Mouse (Mus musculus): ENCODE results near the gene Zbtb16. TPM values are rescaled to one million over a fixed set of nuclear protein-coding genes. Genes with fewer than 3 reads are reported as not detected.
A peak's percentile ranks its signal among the peaks of the same experiment; 100 is the strongest.

Gene Zbtb16
- polyA plus RNA-seq, 1 experiment = not detected

DNA sequence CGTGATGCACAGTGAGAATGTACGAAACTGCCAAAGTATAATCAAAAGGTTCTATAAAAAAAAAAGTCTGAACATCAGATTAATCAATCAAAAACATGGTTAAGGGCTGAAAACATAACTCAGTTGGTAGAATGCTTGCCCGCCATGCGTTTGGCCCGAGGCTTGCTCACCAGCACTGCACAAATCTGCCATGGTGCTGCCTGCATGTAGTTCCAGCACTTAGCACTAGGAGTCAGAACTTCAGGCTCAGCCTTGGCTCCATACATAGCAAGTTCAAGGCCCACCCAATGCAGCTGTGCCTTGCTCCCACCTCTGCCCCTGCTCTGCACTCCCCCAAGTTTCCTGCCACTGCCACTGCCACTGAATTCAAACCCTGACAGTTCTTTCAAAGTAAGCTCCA is 230.3 kb downstream of the Zbtb16 start:
- Histone ChIP-seq H3K27me3 (ENCODE audit: control insufficient read depth, insufficient read depth, insufficient read length) (no peaks in the 10 kb centered on the region), H3K4me3 (no peak overlapping the region), H3K79me2 (ENCODE audit: control insufficient read depth, insufficient read depth) (no peaks in the 10 kb centered on the region), H3K36me3 (ENCODE audit: control insufficient read depth, insufficient read depth) (no peaks in the 10 kb centered on the region), H3ac (ENCODE audit: control insufficient read depth, insufficient read length) (no peak overlapping the region), H3K4me2 (ENCODE audit: low read depth) (no peak overlapping the region)
- TF ChIP-seq USF1 (IDR thresholded peaks at IDR 0.05; ENCODE audit: low read depth) = no peak
- no peak for TF ChIP-seq E2F4 (IDR thresholded peaks at IDR 0.05; ENCODE audit: insufficient read depth)
- TF ChIP-seq CEBPB (IDR thresholded peaks at IDR 0.05; ENCODE audit: insufficient read depth, poor library complexity, severe bottlenecking) = no peak
- no peak for TF ChIP-seq POLR2A (IDR thresholded peaks at IDR 0.05; ENCODE audit: insufficient read length, low read depth)
- no peak for TF ChIP-seq MYOG (IDR thresholded peaks at IDR 0.05; ENCODE audit: control insufficient read depth in 1 of 3, insufficient read depth in 1 of 3, insufficient read length in 2 of 3, low read depth in 2 of 3)
- TF ChIP-seq MAX (IDR thresholded peaks at IDR 0.05; ENCODE audit: low read depth) = no peak
- no peak for TF ChIP-seq MYOD1 (IDR thresholded peaks at IDR 0.05; ENCODE audit: control insufficient read depth in 1 of 3, insufficient read length in 2 of 3, low read depth in 2 of 3)
- TF ChIP-seq SRF (IDR thresholded peaks at IDR 0.05; ENCODE audit: control insufficient read depth, insufficient read length, low read depth) = no peak
- no peak for TF ChIP-seq TCF12 (IDR thresholded peaks at IDR 0.05; ENCODE audit: insufficient read depth, poor library complexity, severe bottlenecking)
- TF ChIP-seq REST (IDR thresholded peaks at IDR 0.05; ENCODE audit: insufficient read depth, insufficient read length) = no peak
- TF ChIP-seq POLR2AphosphoS2 (IDR thresholded peaks at IDR 0.05; ENCODE audit: insufficient read length, low read depth) = no peak
- no peak for TF ChIP-seq TCF3 (IDR thresholded peaks at IDR 0.05; ENCODE audit: insufficient read length, low read depth)

DNA sequence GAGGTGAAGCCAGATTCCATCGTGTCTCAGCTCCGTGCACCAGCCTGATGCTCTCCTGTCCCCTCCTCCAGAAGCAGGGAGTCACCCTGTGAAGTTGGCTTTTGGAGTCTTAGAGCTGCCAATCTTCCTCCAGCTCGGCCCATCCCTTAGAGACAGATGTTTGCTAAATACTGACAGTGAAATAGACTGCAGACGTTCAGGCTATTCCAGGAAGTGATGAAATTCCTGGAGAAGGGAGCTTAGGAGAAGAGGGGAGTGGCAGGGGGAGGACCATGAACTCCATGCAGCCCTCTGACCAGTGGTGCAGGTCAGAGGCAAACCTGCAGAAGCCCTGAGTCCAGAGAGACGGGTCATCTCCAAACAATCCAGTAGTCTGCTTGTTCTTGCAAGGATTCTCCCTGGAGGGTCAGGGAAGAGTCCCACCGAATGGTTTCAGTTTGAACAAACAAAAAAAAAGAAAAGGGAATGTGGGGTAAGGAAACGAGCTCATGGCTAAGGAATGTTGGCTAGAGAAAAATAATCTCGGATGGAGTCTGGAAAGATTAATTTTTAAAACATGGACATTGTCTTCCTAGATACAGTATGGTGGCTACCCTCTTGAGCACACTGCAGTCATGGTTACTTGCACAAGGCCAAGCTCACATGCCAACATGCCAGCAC is 231.0 kb downstream of the Zbtb16 start, which contains the start of gene Nnmt:
Gene Nnmt, minus strand, starts transcription at position 215 of the 660 bp plus-strand sequence.
- Histone ChIP-seq H3K79me2 (ENCODE audit: control insufficient read depth, insufficient read depth) (no peaks in the 10 kb centered on the region), H3K27me3 (ENCODE audit: control insufficient read depth, insufficient read depth, insufficient read length) (no peaks in the 10 kb centered on the region), H3K36me3 (ENCODE audit: control insufficient read depth, insufficient read depth) (no peaks in the 10 kb centered on the region), H3K4me3 (no peak within 1 kb of the TSS), H3ac (ENCODE audit: control insufficient read depth, insufficient read length) (no peak within 1 kb of the TSS), H3K4me2 (ENCODE audit: low read depth) (peak within 1 kb of the TSS; percentile 42)
- TF ChIP-seq TCF3 (IDR thresholded peaks at IDR 0.05; ENCODE audit: insufficient read length, low read depth) (no peak), E2F4 (IDR thresholded peaks at IDR 0.05; ENCODE audit: insufficient read depth) (no peak), USF1 (IDR thresholded peaks at IDR 0.05; ENCODE audit: low read depth) (no peak), POLR2AphosphoS2 (IDR thresholded peaks at IDR 0.05; ENCODE audit: insufficient read length, low read depth) (no peak), MYOD1 (IDR thresholded peaks at IDR 0.05; ENCODE audit: control insufficient read depth in 1 of 3, insufficient read length in 2 of 3, low read depth in 2 of 3) (no peak), CEBPB (IDR thresholded peaks at IDR 0.05; ENCODE audit: insufficient read depth, poor library complexity, severe bottlenecking) (no peak), SRF (IDR thresholded peaks at IDR 0.05; ENCODE audit: control insufficient read depth, insufficient read length, low read depth) (no peak), POLR2A (IDR thresholded peaks at IDR 0.05; ENCODE audit: insufficient read length, low read depth) (no peak), MAX (IDR thresholded peaks at IDR 0.05; ENCODE audit: low read depth) (no peak), REST (IDR thresholded peaks at IDR 0.05; ENCODE audit: insufficient read depth, insufficient read length) (no peak), TCF12 (IDR thresholded peaks at IDR 0.05; ENCODE audit: insufficient read depth, poor library complexity, severe bottlenecking) (no peak), MYOG (IDR thresholded peaks at IDR 0.05; ENCODE audit: control insufficient read depth in 1 of 3, insufficient read depth in 1 of 3, insufficient read length in 2 of 3, low read depth in 2 of 3) (no peak)

Other genes with a start within 250 kb of the Zbtb16 start
- 4.3 TPM for gene Nnmt, start 231.1 kb downstream of the Zbtb16 start, polyA plus RNA-seq (2012; fragmentation: generic; extraction: Trizol)
- not detected for gene Htr3a, start 74.9 kb upstream of the Zbtb16 start, polyA plus RNA-seq (2012; fragmentation: generic; extraction: Trizol)
- gene Htr3b, start 128.8 kb upstream of the Zbtb16 start, polyA plus RNA-seq (2012; fragmentation: generic; extraction: Trizol) = not detected
- 27.5 TPM for gene Usp28, start 149.2 kb upstream of the Zbtb16 start, polyA plus RNA-seq (2012; fragmentation: generic; extraction: Trizol)
- 10.2 TPM for gene Zw10, start 219.4 kb upstream of the Zbtb16 start, polyA plus RNA-seq (2012; fragmentation: generic; extraction: Trizol)
- not detected for gene Tmprss5, start 245.0 kb upstream of the Zbtb16 start, polyA plus RNA-seq (2012; fragmentation: generic; extraction: Trizol)